Mouse (Mus musculus) lung, postnatal 0 days (tissue): Measurements from ENCODE around the gene Mgll. TPM values are rescaled to one million over a fixed set of nuclear protein-coding genes. Genes with fewer than 3 reads are reported as not detected.

Experiments
- ATAC-seq: fragments of 200-750 bp; cut with Nextera tagmentation; 2 replicates; pipeline ENCODE4 v1.8.0; 2017; ENCODE audit warnings: moderate library complexity
- DNase-seq: peaks from one replicate; pipeline ENCODE4 v3.0.0-alpha.2; 2016; ENCODE audit warnings: low spot score
- H3K27ac ChIP-seq: fragments of 300-500 bp; sonication (generic); 2 replicates; pipeline ENCODE4 v1.5.1; 2014; ENCODE audit warnings: antibody characterized with exemption, mild to moderate bottlenecking, low read length, mixed read lengths
- H3K27me3 ChIP-seq: fragments of 300-500 bp; sonication (generic); replicated peaks from 2 replicates; pipeline ENCODE4 v1.6.1; 2014; ENCODE audit warnings: low read length, mixed read lengths; ENCODE audit not compliant: insufficient read depth
- H3K36me3 ChIP-seq: fragments of 300-500 bp; sonication (generic); 2 replicates; pipeline ENCODE4 v1.6.1; 2014; ENCODE audit warnings: low read length, mixed read lengths; ENCODE audit not compliant: insufficient read depth
- H3K4me1 ChIP-seq: fragments of 300-500 bp; sonication (generic); 2 replicates; pipeline ENCODE4 v1.6.1; 2014; ENCODE audit warnings: antibody characterized with exemption, low read depth, low read length, mixed read lengths; ENCODE audit not compliant: insufficient read depth
- H3K4me2 ChIP-seq: fragments of 300-500 bp; sonication (generic); replicated peaks from 2 replicates; pipeline ENCODE4 v1.6.1; 2014; ENCODE audit warnings: low read depth, mild to moderate bottlenecking, low read length, moderate library complexity, mixed read lengths
- H3K4me3 ChIP-seq: fragments of 300-500 bp; sonication (generic); 2 replicates; pipeline ENCODE4 v1.5.1; 2014; ENCODE audit warnings: low read depth, low read length
- H3K9ac ChIP-seq: fragments of 300-500 bp; sonication (generic); replicated peaks from 2 replicates; pipeline ENCODE4 v1.6.1; 2014; ENCODE audit warnings: low read depth, mild to moderate bottlenecking
- H3K9me3 ChIP-seq: fragments of 300-500 bp; sonication (generic); 2 replicates; pipeline ENCODE4 v1.6.1; 2016; ENCODE audit warnings: low read length, mixed read lengths
- CTCF ChIP-seq: IDR thresholded peaks from 2 replicates; pipeline ENCODE4 v1.5.1; 2016; ENCODE audit warnings: antibody characterized with exemption, mild to moderate bottlenecking
- EP300 ChIP-seq: IDR thresholded peaks from 2 replicates; pipeline ENCODE4 v1.6.1; 2016; ENCODE audit warnings: antibody characterized with exemption, mild to moderate bottlenecking, control low read depth
- WGBS: fragments of 180-500 bp; shearing (Covaris S2); extraction: QIAGEN DNeasy Blood & Tissue Kit; methylation state at CpG from one replicate; pipeline ENCODE4 v1.1.7; 2014; 5-methylcytosine and 5-hydroxymethylcytosine counted together
- polyA plus RNA-seq: library from polyadenylated mRNA; unstranded; fragments of >200 nt; fragmentation: Nextera tagmentation; extraction: Ambion mirVana; gene quantifications from 2 replicates; pipeline ENCODE4 v1.2.1, GENCODE M21; 2015

Gene Mgll
- polyA plus RNA-seq, 1 experiment from 2014 or later: 123 TPM

DNA sequence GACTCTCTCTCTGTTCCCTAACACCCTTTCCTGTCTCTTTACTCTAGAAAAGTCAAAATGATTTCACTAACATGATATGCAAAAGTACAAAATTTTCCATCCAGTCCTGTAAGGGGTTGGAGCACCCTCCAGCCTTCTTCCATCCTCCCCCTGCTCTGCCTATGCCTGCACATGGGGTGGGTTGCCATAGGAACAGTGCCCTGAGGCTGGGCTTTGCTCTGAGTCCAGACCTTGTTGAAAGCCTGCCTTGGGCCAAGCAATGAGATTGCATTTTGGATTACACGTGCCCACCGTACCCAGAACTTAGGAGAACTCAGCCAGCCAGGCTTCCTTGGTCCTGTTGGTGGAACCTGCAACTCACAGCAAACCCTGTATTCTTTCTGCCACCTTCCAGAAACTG is 69.0 kb downstream of the Mgll start:
- H3K27me3 ChIP-seq: no peaks in the 10 kb centered on the region
- H3K27ac ChIP-seq: no peak overlapping the region
- H3K4me1 ChIP-seq: peaks cover 6% of the 10 kb centered on the region; the same call in 1 of the 2 replicates
- no peak for DNase-seq
- ATAC-seq: no peak
- TF ChIP-seq EP300 (no peak), CTCF (no peak)
- H3K4me3 ChIP-seq: no peak overlapping the region
- WGBS: 37% methylated on average over 2 of the region's 2 CpGs
- no peak overlapping the region for H3K4me2 ChIP-seq
- no peaks in the 10 kb centered on the region for H3K36me3 ChIP-seq
- H3K9me3 ChIP-seq: no peaks in the 10 kb centered on the region
- no peak overlapping the region for H3K9ac ChIP-seq

GRCm38 (mm10) chr6:88793872-88794271 is 69.7 kb downstream of the Mgll start:
- Histone ChIP-seq H3K9me3 (no peaks in the 10 kb centered on the region), H3K36me3 (no peaks in the 10 kb centered on the region), H3K27ac (no peak overlapping the region), H3K27me3 (no peaks in the 10 kb centered on the region), H3K4me2 (no peak overlapping the region), H3K4me1 (peaks cover 6% of the 10 kb centered on the region; the same call in 1 of the 2 replicates), H3K4me3 (no peak overlapping the region), H3K9ac (no peak overlapping the region)
- no peak for TF ChIP-seq CTCF
- TF ChIP-seq EP300: no peak
- DNase-seq (no peak), ATAC-seq (no peak)
- WGBS: 67% methylated on average over 13 of the region's 13 CpGs

DNA sequence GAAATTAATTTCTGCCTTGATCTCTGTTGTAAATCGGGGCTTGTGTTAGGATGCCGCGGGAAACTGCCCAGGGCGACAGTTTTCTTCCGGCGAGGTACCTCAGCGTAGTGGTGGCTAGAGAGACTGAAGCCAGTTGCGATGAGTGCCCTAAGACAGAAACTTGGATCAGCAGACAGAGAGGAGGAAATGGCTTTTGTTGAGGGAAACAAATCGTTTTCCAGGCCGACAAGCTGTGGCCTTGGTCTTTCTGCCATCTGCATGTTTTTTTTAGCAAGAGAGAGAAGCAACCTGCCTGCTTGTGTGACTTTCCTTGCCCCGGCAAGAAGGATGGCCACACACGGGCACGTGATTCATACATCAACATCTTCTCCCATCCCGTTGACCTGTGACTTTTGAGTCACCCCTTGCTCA is 70.4 kb downstream of the Mgll start:
- H3K36me3 ChIP-seq: no peaks in the 10 kb centered on the region
- peaks cover 3% of the 10 kb centered on the region; the same call in 1 of the 2 replicates for H3K4me1 ChIP-seq
- no peak for ATAC-seq
- 40% methylated on average over 14 of the region's 14 CpGs for WGBS
- H3K9me3 ChIP-seq: no peaks in the 10 kb centered on the region
- TF ChIP-seq CTCF (no peak), EP300 (no peak)
- no peak for DNase-seq
- no peak overlapping the region for H3K4me3 ChIP-seq
- no peak overlapping the region for H3K9ac ChIP-seq
- H3K27me3 ChIP-seq: no peaks in the 10 kb centered on the region
- no peak overlapping the region for H3K27ac ChIP-seq
- no peak overlapping the region for H3K4me2 ChIP-seq

GRCm38 (mm10) chr6:88800191-88800590 is 76.0 kb downstream of the Mgll start:
- Histone ChIP-seq H3K36me3 (no peaks in the 10 kb centered on the region), H3K4me3 (no peak overlapping the region), H3K4me2 (no peak overlapping the region), H3K27ac (no peak overlapping the region), H3K9me3 (no peaks in the 10 kb centered on the region), H3K9ac (no peak overlapping the region), H3K4me1 (no peaks in the 10 kb centered on the region), H3K27me3 (no peaks in the 10 kb centered on the region)
- WGBS: 75% methylated on average over 7 of the region's 7 CpGs
- no peak for ATAC-seq
- no peak for DNase-seq
- no peak for TF ChIP-seq EP300
- TF ChIP-seq CTCF: no peak

DNA sequence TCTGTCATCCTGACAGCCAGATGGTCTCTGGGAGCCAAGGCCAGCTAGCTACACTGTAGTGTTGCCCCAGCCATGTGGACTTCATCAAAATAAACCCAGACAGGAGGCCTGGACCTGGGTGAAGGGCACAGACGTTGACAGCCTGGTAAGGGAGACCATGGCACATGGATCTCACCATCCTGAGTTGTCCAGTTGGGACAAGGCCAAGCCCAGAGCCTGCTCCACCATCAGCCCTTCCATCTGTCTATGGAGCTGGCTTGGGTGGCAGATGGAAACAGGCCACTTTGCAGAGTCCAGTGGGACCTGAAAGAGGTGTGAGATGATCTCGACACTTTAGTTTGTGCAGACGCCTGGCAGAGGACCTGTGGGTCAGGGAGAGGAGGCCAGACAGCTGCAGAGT is 76.5 kb downstream of the Mgll start:
- DNase-seq (no peak), ATAC-seq (no peak)
- Histone ChIP-seq H3K9ac (no peak overlapping the region), H3K36me3 (no peaks in the 10 kb centered on the region), H3K4me3 (no peak overlapping the region), H3K4me1 (no peaks in the 10 kb centered on the region), H3K4me2 (no peak overlapping the region), H3K27ac (no peak overlapping the region), H3K9me3 (no peaks in the 10 kb centered on the region), H3K27me3 (no peaks in the 10 kb centered on the region)
- TF ChIP-seq EP300 (no peak), CTCF (no peak)
- WGBS: 42% methylated on average over 3 of the region's 3 CpGs

DNA sequence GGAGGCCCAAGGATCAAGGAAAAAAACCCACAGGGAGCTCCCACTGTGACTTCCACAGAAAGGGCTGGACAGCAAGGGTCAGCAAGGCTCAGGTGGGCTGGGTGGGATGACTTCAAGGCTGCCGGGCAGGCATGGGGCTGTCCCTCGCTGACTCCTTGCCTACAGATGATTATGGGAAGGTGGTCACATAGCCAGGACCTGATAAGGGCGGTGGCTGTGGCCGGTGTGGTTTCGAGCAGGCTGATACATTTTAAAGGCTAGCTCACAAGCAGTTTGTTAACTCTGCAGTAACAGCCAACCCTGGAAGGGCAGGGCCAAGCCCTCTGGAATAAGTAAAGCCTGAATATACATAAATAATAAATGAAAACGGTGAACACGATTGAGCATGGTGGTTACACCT is 78.8 kb downstream of the Mgll start:
- Histone ChIP-seq H3K36me3 (no peaks in the 10 kb centered on the region), H3K9me3 (no peaks in the 10 kb centered on the region), H3K4me2 (no peak overlapping the region), H3K9ac (no peak overlapping the region), H3K4me3 (no peak overlapping the region), H3K27ac (no peak overlapping the region), H3K4me1 (no peaks in the 10 kb centered on the region), H3K27me3 (no peaks in the 10 kb centered on the region)
- DNase-seq (no peak), ATAC-seq (no peak)
- 84% methylated on average over 7 of the region's 7 CpGs for WGBS
- TF ChIP-seq CTCF: no peak
- TF ChIP-seq EP300: no peak
